Mouse (Mus musculus) cerebellum, postnatal 10 days (tissue): ENCODE measurements at regions not wholly inside any gene's neighbourhood (a gene's known extent, or its start where the extent isn't known, plus 50 kb on each side); places are given as distances from the start of the nearest gene placed in this dataset.
A peak's percentile ranks its signal among the peaks of the same experiment; 100 is the strongest.

Experiments
- DNase-seq, 2 experiments: peaks; one replicate each; pipeline ENCODE4 v3.0.0; 2021; ENCODE audit warnings: mixed read lengths in 2 of 2

DNA sequence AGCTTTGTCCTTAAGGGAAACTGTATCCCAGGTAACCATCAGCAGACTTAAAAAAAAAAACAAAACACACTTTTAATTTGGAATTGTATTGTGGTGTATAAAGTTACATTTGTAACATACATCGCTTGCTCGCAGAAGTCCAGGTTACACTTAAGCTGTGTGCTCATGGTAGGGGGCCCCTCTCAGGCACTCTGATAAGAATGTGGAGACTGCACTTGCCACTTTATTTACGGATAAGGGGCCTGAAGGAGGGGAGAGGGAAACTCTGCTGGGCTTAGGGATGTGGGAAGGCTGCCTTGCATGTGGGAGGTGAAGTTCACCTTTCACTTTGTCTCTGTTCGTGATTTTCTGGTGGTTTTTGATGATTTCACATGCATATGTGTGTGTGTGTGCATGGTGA lies 58.7 kb downstream of the Ccdc185 start:
- DNase-seq, result no peak

- no peak for DNase-seq
Observed at GRCm38 (mm10) chr1:182689741-182690140, 59.2 kb downstream of the Ccdc185 start.

- no peak for DNase-seq
Observed at GRCm38 (mm10) chr1:182687146-182687545, 61.8 kb downstream of the Ccdc185 start.

GRCm38 (mm10) chr1:182686231-182686630 lies 62.7 kb downstream of the Ccdc185 start:
- DNase-seq, result no peak

DNA sequence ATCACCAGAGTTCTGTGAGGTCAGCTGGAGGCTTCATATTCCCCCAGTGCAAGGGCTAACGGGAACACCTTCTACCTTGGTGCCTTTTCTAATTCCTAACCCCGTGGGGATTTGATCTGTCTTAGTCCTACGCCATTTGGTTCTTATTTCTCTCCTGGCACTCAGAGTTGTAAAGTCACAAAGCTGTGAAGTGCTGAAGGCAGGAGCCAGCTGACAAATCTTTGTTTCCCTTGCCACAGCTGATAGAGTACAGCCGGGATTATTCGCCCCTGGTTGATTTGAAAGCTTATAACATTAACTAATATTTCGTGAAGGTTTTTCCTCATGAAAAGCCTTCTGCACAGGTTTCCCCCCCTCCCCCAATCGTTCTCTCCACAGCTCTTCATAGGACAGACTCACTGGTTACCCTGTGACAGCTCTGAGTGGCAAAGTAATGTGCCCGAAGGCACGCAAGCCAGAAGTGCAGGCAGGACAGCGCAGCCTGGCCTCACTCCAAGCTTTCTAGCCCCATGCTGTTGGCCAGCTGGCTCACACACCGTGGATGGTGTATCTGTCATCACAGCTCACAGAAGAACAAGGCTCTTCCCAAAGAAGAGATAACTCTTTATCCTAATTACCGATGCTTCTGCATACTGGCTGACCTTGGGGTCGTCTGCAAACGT lies 66.3 kb downstream of the Ccdc185 start:
- DNase-seq, result peak; percentile 91 to 93
